Mouse (Mus musculus) layer of hippocampus, adult 11-12 months (tissue): ENCODE measurements around the gene Kif6.
A peak's percentile ranks its signal among the peaks of the same experiment; 100 is the strongest.

ENCODE experiments used
- DNase-seq: peaks from one replicate; pipeline ENCODE4 v3.0.0; 2022; ENCODE audit warnings: low spot score

The Kif6 gene

DNA sequence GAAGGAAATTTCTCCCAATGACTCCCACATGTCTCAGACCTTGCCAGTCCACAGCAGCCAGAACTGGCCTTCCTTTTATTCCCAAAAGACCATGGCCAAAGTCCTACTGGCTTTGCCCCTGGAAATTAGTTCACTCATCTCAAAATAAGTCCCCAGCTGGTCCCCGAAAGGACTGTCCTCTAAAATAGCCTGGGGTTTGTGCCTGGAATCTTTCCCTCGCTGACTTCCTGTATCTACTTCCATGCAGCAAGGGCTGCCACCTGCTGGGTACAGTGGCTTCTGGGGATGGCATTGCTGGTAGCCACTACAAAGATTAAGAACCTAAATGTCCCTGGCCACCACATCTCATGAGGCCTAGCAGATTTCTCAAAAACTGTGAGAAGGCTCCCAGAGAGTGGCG is 237.2 kb downstream of the Kif6 start:
- peak; percentile 35 for DNase-seq

DNA sequence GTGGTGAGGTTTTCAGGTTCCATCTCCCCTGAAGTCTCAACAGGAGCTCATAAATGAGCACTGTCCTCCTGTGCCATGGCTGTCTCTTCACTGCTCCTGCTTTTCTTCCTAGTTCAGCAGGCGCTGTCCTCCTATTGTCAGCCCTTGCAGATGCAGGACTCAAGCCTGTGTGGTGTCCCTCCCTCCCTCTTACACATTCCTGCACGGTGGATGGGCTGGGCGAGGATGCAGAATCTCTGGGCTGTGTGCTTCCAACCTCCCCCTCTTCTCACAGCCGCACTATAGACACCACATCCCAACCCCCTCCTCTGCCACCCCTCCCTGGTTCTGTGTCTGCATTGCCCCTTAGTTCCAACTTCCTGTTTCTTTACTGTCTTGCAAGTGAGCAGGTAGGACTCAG is 240.8 kb downstream of the Kif6 start:
- no peak for DNase-seq

GRCm38 (mm10) chr17:49860057-49860816 is 245.3 kb downstream of the Kif6 start:
- peak; percentile 41 for DNase-seq

GRCm38 (mm10) chr17:49863597-49863996 is 248.7 kb downstream of the Kif6 start:
- no peak for DNase-seq

DNA sequence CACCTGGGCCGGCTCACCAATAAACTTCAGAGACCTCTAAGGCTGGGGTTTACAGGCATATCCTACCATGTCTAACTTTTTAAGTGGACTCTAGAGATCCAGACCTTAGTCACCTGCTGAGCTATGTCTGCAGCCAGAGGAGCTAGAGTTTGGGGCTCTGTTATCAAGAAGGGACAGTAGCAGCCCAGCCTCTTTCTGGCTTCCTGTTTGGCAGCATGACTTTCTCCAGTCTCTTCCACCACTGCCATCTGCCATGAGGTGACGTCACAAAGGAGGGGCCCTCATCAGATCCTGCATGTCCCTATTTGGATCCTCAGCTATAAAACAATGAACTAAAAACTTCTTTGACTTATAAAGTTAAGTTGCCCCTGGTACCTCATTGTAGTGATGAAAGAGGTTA is 250.7 kb downstream of the Kif6 start:
- no peak for DNase-seq

DNA sequence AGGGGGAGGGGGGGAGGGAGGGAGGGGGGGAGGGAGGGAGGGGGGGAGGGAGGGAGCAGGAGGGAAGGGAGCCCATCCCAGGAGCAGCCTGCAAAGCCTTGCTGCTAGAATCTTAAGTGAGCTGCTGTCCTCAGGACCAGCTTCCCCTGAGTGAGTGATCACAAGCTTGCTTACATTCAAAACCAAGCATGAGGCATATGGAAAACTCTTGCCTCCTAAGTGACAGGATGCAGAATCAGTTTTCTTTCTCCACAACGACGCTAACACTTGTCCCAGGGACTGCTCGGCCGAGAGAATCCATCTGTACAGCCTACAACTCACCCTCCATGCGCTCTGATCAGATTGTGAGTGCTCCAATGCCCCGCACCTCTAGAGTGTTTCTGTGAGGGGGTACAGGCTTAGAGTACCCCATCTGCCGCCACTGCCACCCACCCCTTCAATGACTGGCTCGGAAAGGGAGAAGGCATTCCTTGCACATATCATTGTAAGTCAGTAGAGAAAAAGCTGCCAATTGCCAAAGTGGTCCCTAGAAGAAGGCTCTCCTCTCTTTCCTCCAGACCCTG is 251.8 kb downstream of the Kif6 start:
- no peak for DNase-seq

DNA sequence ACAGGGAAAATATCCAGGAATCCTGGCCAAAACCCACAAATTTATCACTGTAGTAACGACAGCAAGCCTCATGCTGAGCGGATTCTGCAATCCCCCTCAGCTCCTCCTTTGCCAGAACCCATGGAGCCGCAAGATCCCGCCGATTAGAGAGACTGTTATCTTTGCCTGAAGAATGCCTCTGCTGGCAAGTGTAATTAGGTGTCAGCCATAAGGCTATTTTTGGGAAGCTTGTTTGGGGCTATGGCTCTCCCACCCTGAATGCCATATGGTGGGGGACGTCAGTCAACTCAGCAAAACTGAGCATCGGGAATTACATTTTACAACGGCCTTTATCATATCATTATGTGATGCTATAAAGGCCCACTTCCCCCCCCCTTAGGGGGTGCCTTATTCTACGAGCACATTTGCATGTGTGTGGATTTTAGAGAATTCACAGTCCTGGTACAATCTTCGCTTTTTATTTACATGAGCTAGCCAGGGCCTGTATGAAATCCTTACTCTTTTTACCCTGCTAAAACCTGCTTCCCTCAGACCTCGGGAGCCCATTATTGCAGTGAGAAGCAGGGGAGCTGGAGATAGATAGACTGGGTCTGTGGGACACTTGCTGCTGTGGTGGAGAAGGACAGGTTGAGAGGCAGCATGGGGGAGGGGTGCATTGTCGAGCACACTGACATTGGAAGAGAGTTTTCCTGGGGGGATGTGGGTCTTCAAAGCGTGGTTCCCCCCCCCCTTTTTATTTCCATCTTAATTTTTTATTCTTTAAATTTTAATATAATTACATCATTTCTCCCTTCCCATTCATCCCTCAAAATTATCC is 252.6 kb downstream of the Kif6 start:
- peak; percentile 31 for DNase-seq

DNA sequence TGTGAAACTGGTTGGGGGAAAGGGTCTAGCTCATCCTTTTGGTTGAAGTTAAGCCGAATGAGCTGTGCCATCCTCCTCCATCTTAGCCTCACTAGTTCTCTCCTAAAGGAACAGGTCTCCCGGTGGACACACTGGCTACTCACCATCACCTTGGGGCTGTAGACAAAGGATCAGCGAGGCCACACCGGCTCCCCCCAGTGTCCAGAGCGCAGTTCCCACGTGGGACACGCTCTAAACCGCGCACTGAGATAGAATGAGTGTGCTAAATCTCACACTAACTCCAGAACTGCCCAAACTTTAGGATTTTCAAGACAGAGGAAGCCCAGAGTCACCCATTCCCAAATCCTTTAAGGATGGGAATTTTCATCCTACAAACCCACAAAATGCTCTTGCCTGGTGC is 254.3 kb downstream of the Kif6 start:
- no peak for DNase-seq

- no peak for DNase-seq
These were observed 257.4 kb downstream of the Kif6 start for GRCm38 (mm10) chr17:49872305-49872704.

- no peak for DNase-seq
These were observed 259.8 kb downstream of the Kif6 start for GRCm38 (mm10) chr17:49874746-49875145.

GRCm38 (mm10) chr17:49875401-49875800 is 260.5 kb downstream of the Kif6 start:
- no peak for DNase-seq

DNA sequence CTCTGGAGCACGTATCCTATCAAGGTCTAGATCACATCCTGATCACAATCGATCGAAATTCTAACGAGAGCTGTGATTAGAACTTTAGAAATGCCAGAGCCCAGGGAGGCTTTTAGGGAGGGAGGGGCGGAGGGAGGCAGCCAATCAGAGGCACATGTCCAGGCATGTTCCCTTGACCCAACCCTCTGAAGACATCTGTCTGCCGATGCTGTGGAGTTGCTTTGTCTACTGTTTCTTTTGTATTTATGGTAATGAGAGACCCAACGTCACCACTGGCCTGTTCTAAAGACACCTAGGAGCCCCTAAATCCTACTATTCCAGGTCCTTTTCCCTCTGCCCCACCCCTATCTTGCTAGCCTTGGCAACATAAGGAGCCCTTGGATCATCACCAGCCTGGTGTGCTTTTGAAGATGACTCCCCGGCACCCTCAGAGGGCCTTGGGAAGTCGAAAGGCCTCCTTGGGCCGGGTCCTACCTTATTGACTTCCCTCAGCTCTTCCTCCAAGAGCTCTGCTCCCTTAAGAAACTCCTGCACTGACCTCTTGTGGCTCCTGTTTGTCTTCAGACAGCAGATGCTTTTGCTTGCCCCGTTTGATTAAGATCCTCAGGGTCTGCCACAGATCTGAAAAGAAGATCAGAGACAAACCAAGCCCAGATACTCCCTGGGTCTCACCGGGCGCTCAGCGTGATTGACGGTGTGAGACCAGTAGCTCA is 261.2 kb downstream of the Kif6 start:
- no peak for DNase-seq

DNA sequence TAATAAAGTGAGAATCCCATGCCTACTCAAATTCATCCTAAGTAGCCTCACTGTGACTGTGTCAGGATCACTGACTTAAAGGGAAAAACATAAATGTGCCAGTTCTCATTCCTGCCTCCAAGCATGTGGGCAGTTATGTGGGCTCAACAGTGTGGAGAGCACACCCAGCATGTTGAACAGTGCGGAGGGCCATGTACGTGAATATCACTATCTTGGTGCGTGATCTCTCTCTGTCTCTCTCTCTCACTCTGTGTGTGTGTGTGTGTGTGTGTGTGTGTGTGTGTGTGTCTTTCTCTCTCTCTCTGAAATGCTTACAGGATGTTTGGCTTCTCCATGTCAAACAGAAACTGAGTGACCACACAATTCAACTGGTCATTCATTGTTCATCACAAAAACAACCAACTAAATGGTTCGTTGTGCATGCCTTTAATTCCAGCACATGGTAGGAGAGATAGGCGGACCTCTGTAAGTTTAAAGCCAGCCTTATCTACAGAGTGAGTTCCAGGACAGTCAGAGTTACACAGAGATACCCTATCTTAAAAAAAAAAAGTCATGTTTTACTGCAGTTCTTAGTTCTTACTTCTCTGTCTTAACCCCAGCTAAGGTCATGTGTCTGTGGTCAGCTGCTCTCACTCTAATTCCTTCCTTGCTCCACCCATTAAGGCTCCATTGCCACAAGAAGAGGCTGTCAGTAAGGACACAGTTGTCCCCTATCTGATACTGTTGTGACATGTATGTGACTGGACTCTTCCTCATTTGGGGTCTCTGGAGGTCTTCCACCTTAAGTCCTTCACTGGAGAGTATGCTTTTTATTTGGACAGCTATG is 266.2 kb downstream of the Kif6 start:
- no peak for DNase-seq

DNA sequence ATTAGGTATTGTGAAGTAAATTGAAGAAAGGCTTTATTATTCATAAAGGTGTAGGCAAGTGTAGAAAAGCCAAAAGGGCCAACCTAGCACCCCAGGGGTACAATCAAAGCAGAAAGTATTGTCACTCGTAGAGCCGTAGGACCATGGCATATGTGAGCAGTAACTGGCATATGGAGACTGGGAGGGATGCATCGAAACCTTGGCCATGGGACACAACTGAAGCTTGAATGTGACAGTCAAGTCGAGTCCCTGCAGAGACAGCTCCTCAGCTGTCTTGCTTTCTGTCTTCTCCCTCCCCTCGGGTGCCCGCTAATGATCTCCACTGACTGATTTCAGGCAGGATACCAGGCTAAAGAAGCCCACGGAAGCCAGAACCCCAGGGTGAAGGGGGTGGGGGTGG is 266.9 kb downstream of the Kif6 start:
- no peak for DNase-seq

- DNase-seq = no peak
These were observed 268.3 kb downstream of the Kif6 start for GRCm38 (mm10) chr17:49883136-49883755.

DNA sequence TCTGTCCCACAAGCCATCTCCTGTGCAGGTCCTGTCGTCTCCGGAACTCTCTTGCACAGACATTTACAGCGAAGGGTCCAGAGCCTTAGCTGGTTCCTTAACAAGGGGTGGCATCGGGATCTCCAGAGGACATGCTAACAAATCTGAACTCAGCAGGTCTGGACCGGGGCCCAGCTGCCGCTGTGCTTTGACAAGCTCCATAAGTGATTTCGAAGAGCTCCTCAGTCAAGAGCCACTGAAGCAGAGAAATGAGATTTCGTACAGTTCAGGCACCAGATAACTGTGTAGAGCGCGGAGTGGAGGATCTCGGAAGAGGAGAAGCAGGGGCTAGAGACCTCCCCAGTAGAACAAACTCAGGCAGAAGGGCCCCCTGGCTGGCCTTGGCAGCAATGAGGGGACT is 270.1 kb downstream of the Kif6 start:
- no peak for DNase-seq

GRCm38 (mm10) chr17:49889629-49890028 is 274.7 kb downstream of the Kif6 start:
- no peak for DNase-seq

DNA sequence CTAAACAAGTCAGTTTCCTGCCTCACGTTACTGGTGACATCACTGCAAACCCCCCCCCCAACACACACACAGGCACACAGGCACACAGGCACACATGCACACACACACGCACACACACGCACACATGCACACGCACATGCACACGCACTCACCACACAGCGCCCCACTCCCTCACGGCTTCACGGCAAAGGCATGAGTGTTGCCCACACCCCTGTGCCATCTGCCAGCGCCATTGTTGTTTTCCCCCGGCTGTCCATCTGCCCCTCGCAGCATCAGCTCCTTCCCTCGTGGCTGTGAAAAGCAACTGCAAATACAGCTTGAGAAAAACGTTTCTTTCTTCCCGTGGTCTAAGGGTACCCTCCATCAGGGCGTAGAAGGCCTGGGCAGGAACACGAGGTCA is 275.9 kb downstream of the Kif6 start:
- DNase-seq = peak; percentile 22

- DNase-seq = no peak
These were observed 277.5 kb downstream of the Kif6 start for GRCm38 (mm10) chr17:49892390-49892789.

DNA sequence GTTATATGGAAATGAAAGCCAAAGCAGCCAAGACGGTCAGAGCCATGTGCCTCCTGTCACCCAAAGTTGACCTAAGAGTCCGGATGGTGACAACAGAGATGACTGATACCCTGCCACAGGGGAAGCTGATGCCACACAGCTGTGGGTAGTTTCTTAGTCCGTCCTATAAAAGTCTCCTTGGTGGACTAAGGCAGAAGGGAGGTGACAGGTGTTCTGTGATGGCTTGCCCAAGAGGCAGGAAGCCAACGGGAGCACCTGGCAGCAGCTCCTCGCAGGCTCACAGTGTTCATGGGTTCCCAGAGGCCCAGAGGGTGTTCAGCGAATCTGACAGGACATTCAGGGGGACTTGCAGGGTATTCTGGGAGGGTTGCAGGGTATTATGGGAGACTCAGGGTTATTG is 279.5 kb downstream of the Kif6 start:
- no peak for DNase-seq

DNA sequence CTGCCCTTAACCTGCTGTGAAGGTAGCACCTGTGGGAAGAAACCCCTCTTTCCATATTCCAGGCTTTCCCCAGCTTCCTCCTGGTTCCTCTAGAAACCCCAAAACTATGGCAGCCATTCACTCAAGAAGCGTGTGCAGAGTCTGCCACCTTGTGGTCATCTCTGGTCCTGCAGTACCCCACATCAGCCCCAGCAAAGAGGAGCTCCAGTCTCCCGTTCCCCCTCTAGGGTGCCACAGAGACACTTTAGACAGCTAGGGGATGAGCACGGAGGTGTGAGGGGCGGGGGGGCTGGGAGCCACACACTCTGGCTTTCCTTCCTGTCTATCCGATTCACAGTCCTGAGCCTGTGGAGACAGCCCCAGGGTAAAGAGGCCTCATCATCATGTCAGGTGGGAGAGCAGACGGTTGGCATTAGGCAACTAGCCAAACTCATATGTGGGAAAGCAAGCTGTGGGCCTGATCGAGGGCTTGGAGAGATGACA is 284.0 kb downstream of the Kif6 start:
- peak; percentile 88 for DNase-seq
